Mouse (Mus musculus) heart, postnatal 0 days (tissue): ENCODE measurements around the gene Mettl26. TPM values are rescaled to one million over a fixed set of nuclear protein-coding genes. Genes with fewer than 3 reads are reported as not detected.

ENCODE experiments used
- ATAC-seq: fragments of 200-750 bp; cut with Nextera tagmentation; 2 replicates; pipeline ENCODE4 v1.8.0; 2017; ENCODE audit warnings: low read depth, moderate number of reproducible peaks, moderate library complexity; ENCODE audit not compliant: insufficient read depth
- DNase-seq: peaks from one replicate; pipeline ENCODE4 v3.0.0-alpha.2; 2016; ENCODE audit warnings: low spot score
- H3K27ac ChIP-seq: fragments of 300-500 bp; sonication (generic); 2 replicates; pipeline ENCODE4 v1.5.1; 2014; ENCODE audit warnings: low read depth, mild to moderate bottlenecking
- H3K27me3 ChIP-seq: fragments of 300-500 bp; sonication (generic); 2 replicates; pipeline ENCODE4 v1.6.1; 2014; ENCODE audit warnings: low read length, mixed read lengths; ENCODE audit not compliant: control insufficient read depth, insufficient read depth
- H3K36me3 ChIP-seq: fragments of 300-500 bp; sonication (generic); replicated peaks from 2 replicates; pipeline ENCODE4 v1.6.1; 2014; ENCODE audit warnings: low read length, mixed read lengths; ENCODE audit not compliant: control insufficient read depth, insufficient read depth
- H3K4me1 ChIP-seq: fragments of 300-500 bp; sonication (generic); 2 replicates; pipeline ENCODE4 v1.6.1; 2014; ENCODE audit warnings: antibody characterized with exemption; ENCODE audit not compliant: control insufficient read depth, insufficient read depth
- H3K4me2 ChIP-seq: fragments of 300-500 bp; sonication (generic); 2 replicates; pipeline ENCODE4 v1.6.1; 2014; ENCODE audit warnings: low read depth, mild to moderate bottlenecking, low read length, moderate library complexity
- H3K4me3 ChIP-seq: fragments of 300-500 bp; sonication (generic); 2 replicates; pipeline ENCODE4 v1.5.1; 2014; ENCODE audit warnings: low read depth, low read length
- H3K9ac ChIP-seq: fragments of 300-500 bp; sonication (generic); replicated peaks from 2 replicates; pipeline ENCODE4 v1.6.1; 2014; ENCODE audit warnings: low read depth, low read length, mixed read lengths
- H3K9me3 ChIP-seq: fragments of 300-500 bp; sonication (generic); replicated peaks from 2 replicates; pipeline ENCODE4 v1.6.1; 2016; ENCODE audit warnings: low read length; ENCODE audit not compliant: control insufficient read depth
- CTCF ChIP-seq: IDR thresholded peaks from 2 replicates; pipeline ENCODE4 v1.5.1; 2016; ENCODE audit warnings: antibody characterized with exemption, control low read depth, low read depth
- EP300 ChIP-seq: IDR thresholded peaks from 2 replicates; pipeline ENCODE4 v1.6.1; 2016; ENCODE audit warnings: antibody characterized with exemption, low read depth
- WGBS: fragments of 180-500 bp; shearing (Covaris S2); extraction: QIAGEN DNeasy Blood & Tissue Kit; methylation state at CpG from one replicate; pipeline ENCODE4 v1.1.7; 2014; 5-methylcytosine and 5-hydroxymethylcytosine counted together
- polyA plus RNA-seq: library from polyadenylated mRNA; unstranded; fragments of >200 nt; fragmentation: Nextera tagmentation; extraction: Ambion mirVana; gene quantifications from 2 replicates; pipeline ENCODE4 v1.2.1, GENCODE M21; 2015
- total RNA-seq: library from RNA; depleted of rRNA; stranded (reverse); fragments of >200 nt; gene quantifications from 2 replicates; pipeline ENCODE4 v1.2.3, GENCODE M21; 2014; ENCODE audit warnings: low replicate concordance

The Mettl26 gene
- total and polyA plus RNA-seq, 2 experiments from 2014 or later = 27.8 to 28.1 TPM

GRCm38 (mm10) chr17:25866172-25866571 lies 8.7 kb upstream of the Mettl26 start:
- Histone ChIP-seq H3K36me3 (peaks cover 17% of the 10 kb centered on the region), H3K9ac (0 out of 2 replicates have a peak overlapping the region, but pooled peaks have one; percentile 17), H3K27me3 (no peaks in the 10 kb centered on the region), H3K27ac (0 out of 2 replicates have a peak overlapping the region, but pooled peaks have one; percentile 35), H3K4me1 (peaks cover 16% of the 10 kb centered on the region), H3K4me2 (peak overlapping the region; percentile 94), H3K4me3 (no peak overlapping the region), H3K9me3 (no peaks in the 10 kb centered on the region)
- ATAC-seq (no peak), DNase-seq (no peak)
- 88% methylated on average over 3 of the region's 3 CpGs for WGBS
- TF ChIP-seq CTCF (no peak), EP300 (no peak)

- no peaks in the 10 kb centered on the region for H3K27me3 ChIP-seq
- no peak for DNase-seq
- H3K4me3 ChIP-seq = peak overlapping the region; percentile 86
- ATAC-seq = peak; percentile 10; the same call in 1 of the 2 replicates
- peaks cover 12% of the 10 kb centered on the region for H3K4me1 ChIP-seq
- peak overlapping the region; percentile 94 for H3K4me2 ChIP-seq
- peak overlapping the region; percentile 99 for H3K27ac ChIP-seq
- H3K9ac ChIP-seq = peak overlapping the region; percentile 93
- H3K36me3 ChIP-seq = peaks cover 17% of the 10 kb centered on the region
- WGBS = 5% methylated on average over 7 of the region's 7 CpGs
- H3K9me3 ChIP-seq = no peaks in the 10 kb centered on the region
- TF ChIP-seq CTCF (no peak), EP300 (no peak)
Observed at GRCm38 (mm10) chr17:25867509-25867835, 7.4 kb upstream of the Mettl26 start.

- peak overlapping the region; percentile 86 for H3K4me3 ChIP-seq
- under 1% methylated on average over 42 of the region's 42 CpGs for WGBS
- no peak for TF ChIP-seq CTCF
- peak; percentile 33; the same call in 1 of the 2 replicates for TF ChIP-seq EP300
Observed at GRCm38 (mm10) chr17:25867836-25868600, 6.9 kb upstream of the Mettl26 start.

GRCm38 (mm10) chr17:25868601-25869191 lies 6.2 kb upstream of the Mettl26 start, which contains the start of gene Mcrip2:
Mcrip2 (minus strand) TSS chr17:25868764.
- Histone ChIP-seq H3K27me3 (no peaks in the 10 kb centered on the region), H3K4me2 (peak within 1 kb of the TSS; percentile 94), H3K36me3 (peaks cover 12% of the 10 kb centered on the region), H3K4me3 (peak within 1 kb of the TSS; percentile 86), H3K27ac (peak within 1 kb of the TSS; percentile 99), H3K9me3 (no peaks in the 10 kb centered on the region), H3K9ac (peak within 1 kb of the TSS; percentile 93), H3K4me1 (peaks cover 12% of the 10 kb centered on the region)
- DNase-seq (peak; percentile 87), ATAC-seq (peak; percentile 87)
- TF ChIP-seq EP300 (no peak; the same call in 1 of the 2 replicates), CTCF (peak; percentile 29)
- WGBS = 0% methylated on average over 24 of the region's 24 CpGs

More at GRCm38 (mm10) chr17:25867836-25868600, 6.9 kb upstream of the Mettl26 start:
- peaks cover 16% of the 10 kb centered on the region for H3K36me3 ChIP-seq
- H3K9ac ChIP-seq = peak overlapping the region; percentile 93
- H3K27me3 ChIP-seq = no peaks in the 10 kb centered on the region
- DNase-seq = peak; percentile 60
- ATAC-seq = peak; percentile 79
- H3K4me1 ChIP-seq = peaks cover 12% of the 10 kb centered on the region
- H3K4me2 ChIP-seq = peak overlapping the region; percentile 94
- H3K9me3 ChIP-seq = no peaks in the 10 kb centered on the region
- H3K27ac ChIP-seq = peak overlapping the region; percentile 99

- H3K4me1 ChIP-seq = peaks cover 17% of the 10 kb centered on the region
- H3K4me2 ChIP-seq = no peak overlapping the region
- H3K9ac ChIP-seq = no peak overlapping the region
- no peak for DNase-seq
- H3K27me3 ChIP-seq = no peaks in the 10 kb centered on the region
- 0 out of 2 replicates have a peak, but pooled peaks cover 5% of the 10 kb centered on the region for H3K36me3 ChIP-seq
- H3K27ac ChIP-seq = no peak overlapping the region
- whole genome bisulfite sequencing = 83% methylated on average over 8 of the region's 8 CpGs
- ATAC-seq = no peak
- no peaks in the 10 kb centered on the region for H3K9me3 ChIP-seq
- H3K4me3 ChIP-seq = no peak overlapping the region
- TF ChIP-seq CTCF (no peak), EP300 (no peak)
Observed at GRCm38 (mm10) chr17:25869498-25869897, 5.4 kb upstream of the Mettl26 start.
